Mouse (Mus musculus) liver, embryonic 16.5 days (tissue): ENCODE data around the gene Evi5l. TPM values are rescaled to one million over a fixed set of nuclear protein-coding genes. Genes with fewer than 3 reads are reported as not detected.
"Not testable (repeated sequence)": the region's sequence is repeated elsewhere in the genome, so short reads cannot be mapped to it uniquely, and the experiment has no call there.

Experiments used
- ATAC-seq: fragments of 200-750 bp; cut with Nextera tagmentation; 2 replicates; pipeline ENCODE4 v1.8.0; 2017; ENCODE audit warnings: low read depth, mild to moderate bottlenecking, moderate number of reproducible peaks, moderate library complexity
- H3K27ac ChIP-seq: fragments of 300-500 bp; sonication (generic); 2 replicates; pipeline ENCODE4 v1.5.1; 2014; ENCODE audit warnings: mild to moderate bottlenecking, low read length
- H3K27me3 ChIP-seq: fragments of 300-500 bp; sonication (generic); 2 replicates; pipeline ENCODE4 v1.6.1; 2014; ENCODE audit warnings: low read depth, low read length, mixed read lengths; ENCODE audit not compliant: control insufficient read depth, insufficient read depth
- H3K36me3 ChIP-seq: fragments of 300-500 bp; sonication (generic); 2 replicates; pipeline ENCODE4 v1.6.1; 2014; ENCODE audit warnings: mild to moderate bottlenecking; ENCODE audit not compliant: control insufficient read depth, insufficient read depth
- H3K4me1 ChIP-seq: fragments of 300-500 bp; sonication (generic); 2 replicates; pipeline ENCODE4 v1.6.1; 2014; ENCODE audit warnings: low read depth, low read length, mixed read lengths; ENCODE audit not compliant: control insufficient read depth
- H3K4me2 ChIP-seq: fragments of 300-500 bp; sonication (generic); 2 replicates; pipeline ENCODE4 v1.6.1; 2014; ENCODE audit warnings: low read depth, low read length, mixed read lengths
- H3K4me3 ChIP-seq: fragments of 300-500 bp; sonication (generic); 2 replicates; pipeline ENCODE4 v1.5.1; 2014; ENCODE audit warnings: low read depth, mild to moderate bottlenecking, low read length
- H3K9ac ChIP-seq: fragments of 300-500 bp; sonication (generic); 2 replicates; pipeline ENCODE4 v1.6.1; 2014; ENCODE audit warnings: low read depth, low read length
- H3K9me3 ChIP-seq: fragments of 300-500 bp; sonication (generic); replicated peaks from 2 replicates; pipeline ENCODE4 v1.6.1; 2016; ENCODE audit warnings: low read length; ENCODE audit not compliant: control insufficient read depth
- WGBS: fragments of 180-500 bp; shearing (Covaris S2); extraction: QIAGEN DNeasy Blood & Tissue Kit; methylation state at CpG from one replicate; pipeline ENCODE4 v1.1.7; 2014; ENCODE audit not compliant: insufficient replicate concordance; 5-methylcytosine and 5-hydroxymethylcytosine counted together
- polyA plus RNA-seq: library from polyadenylated mRNA; unstranded; fragments of >200 nt; fragmentation: Nextera tagmentation; extraction: Ambion mirVana; gene quantifications from 2 replicates; pipeline ENCODE4 v1.2.1, GENCODE M21; 2015

The Evi5l gene
- polyA plus RNA-seq, 1 experiment from 2014 or later: 6.0 TPM

GRCm38 (mm10) chr8:4247241-4247640, 80.9 kb downstream of the Evi5l start:
- Histone ChIP-seq H3K4me1 (peaks cover 7% of the 10 kb centered on the region), H3K4me2 (no peak overlapping the region), H3K4me3 (no peak overlapping the region), H3K36me3 (peaks cover 20% of the 10 kb centered on the region), H3K9ac (no peak overlapping the region), H3K27me3 (no peaks in the 10 kb centered on the region), H3K9me3 (no peaks in the 10 kb centered on the region), H3K27ac (no peak overlapping the region)
- 0 out of 2 replicates have a peak, but pooled peaks have one; percentile 23 for ATAC-seq
- WGBS: 62% methylated on average over 8 of the region's 8 CpGs

- no peak within 1 kb of the TSS for H3K9ac ChIP-seq
- H3K9me3 ChIP-seq: no peaks in the 10 kb centered on the region
- H3K36me3 ChIP-seq: peaks cover 19% of the 10 kb centered on the region
- no peak for ATAC-seq
- peaks cover 12% of the 10 kb centered on the region for H3K4me1 ChIP-seq
- H3K27ac ChIP-seq: no peak within 1 kb of the TSS
- no peaks in the 10 kb centered on the region for H3K27me3 ChIP-seq
- no peak within 1 kb of the TSS for H3K4me2 ChIP-seq
- 80% methylated on average over 15 of the region's 15 CpGs for WGBS
- no peak within 1 kb of the TSS for H3K4me3 ChIP-seq
These were observed 81.7 kb downstream of the Evi5l start, which contains the start of gene Tgfbr3l for GRCm38 (mm10) chr8:4247951-4248540. TSS of gene Tgfbr3l (plus strand) at chr8:4248214.

GRCm38 (mm10) chr8:4249213-4249612, 82.8 kb downstream of the Evi5l start:
- WGBS: 55% methylated on average over 29 of the region's 29 CpGs
- Histone ChIP-seq H3K4me2 (no peak overlapping the region), H3K27me3 (no peaks in the 10 kb centered on the region), H3K27ac (no peak overlapping the region), H3K36me3 (peaks cover 13% of the 10 kb centered on the region), H3K9me3 (no peaks in the 10 kb centered on the region), H3K9ac (no peak overlapping the region), H3K4me3 (no peak overlapping the region), H3K4me1 (peaks cover 18% of the 10 kb centered on the region)
- no peak for ATAC-seq

GRCm38 (mm10) chr8:4250306-4250970, 84.1 kb downstream of the Evi5l start:
- Histone ChIP-seq H3K4me2 (no peak overlapping the region), H3K36me3 (peaks cover 11% of the 10 kb centered on the region), H3K27ac (no peak overlapping the region), H3K9me3 (no peaks in the 10 kb centered on the region), H3K4me3 (no peak overlapping the region), H3K9ac (no peak overlapping the region), H3K4me1 (peaks cover 19% of the 10 kb centered on the region), H3K27me3 (no peaks in the 10 kb centered on the region)
- no peak for ATAC-seq
- 39% methylated on average over 26 of the region's 26 CpGs for WGBS

GRCm38 (mm10) chr8:4252116-4252760, 85.9 kb downstream of the Evi5l start:
- H3K9ac ChIP-seq: peak overlapping the region; percentile 97
- H3K4me3 ChIP-seq: peak overlapping the region; percentile 98
- no peaks in the 10 kb centered on the region for H3K27me3 ChIP-seq
- peaks cover 17% of the 10 kb centered on the region for H3K4me1 ChIP-seq
- peak overlapping the region; percentile 92 for H3K4me2 ChIP-seq
- WGBS: 33% methylated on average over 8 of the region's 8 CpGs
- no peak for ATAC-seq
- 0 out of 2 replicates have a peak overlapping the region, but pooled peaks have one; percentile 12 for H3K27ac ChIP-seq
- H3K9me3 ChIP-seq: no peaks in the 10 kb centered on the region
- H3K36me3 ChIP-seq: peaks cover 3% of the 10 kb centered on the region; the same call in 1 of the 2 replicates

GRCm38 (mm10) chr8:4252934-4253841, 86.8 kb downstream of the Evi5l start, which contains the start of gene Snapc2:
TSS of gene Snapc2 (plus strand) at chr8:4253080.
- Histone ChIP-seq H3K27ac (peak within 1 kb of the TSS; percentile 86), H3K4me3 (peak within 1 kb of the TSS; percentile 98), H3K4me1 (peaks cover 17% of the 10 kb centered on the region), H3K27me3 (no peaks in the 10 kb centered on the region), H3K4me2 (peak within 1 kb of the TSS; percentile 92), H3K36me3 (peaks cover 3% of the 10 kb centered on the region; the same call in 1 of the 2 replicates), H3K9me3 (no peaks in the 10 kb centered on the region), H3K9ac (peak within 1 kb of the TSS; percentile 97)
- peak; percentile 93 for ATAC-seq
- under 1% methylated on average over 69 of the region's 69 CpGs for WGBS

GRCm38 (mm10) chr8:4254001-4254400, 87.6 kb downstream of the Evi5l start:
- Histone ChIP-seq H3K27ac (no peak overlapping the region), H3K4me2 (peak overlapping the region; percentile 92), H3K27me3 (no peaks in the 10 kb centered on the region), H3K9ac (0 out of 2 replicates have a peak overlapping the region, but pooled peaks have one; percentile 14), H3K9me3 (no peaks in the 10 kb centered on the region), H3K4me3 (peak overlapping the region; percentile 98; the same call in 1 of the 2 replicates), H3K36me3 (peaks cover 3% of the 10 kb centered on the region; the same call in 1 of the 2 replicates), H3K4me1 (peaks cover 26% of the 10 kb centered on the region)
- whole genome bisulfite sequencing: 80% methylated on average over 6 of the region's 6 CpGs
- no peak for ATAC-seq

GRCm38 (mm10) chr8:4255471-4255870, 89.1 kb downstream of the Evi5l start:
- H3K9me3 ChIP-seq, H3K4me3 ChIP-seq, H3K36me3 ChIP-seq, H3K9ac ChIP-seq, ATAC-seq, H3K27ac ChIP-seq, H3K4me2 ChIP-seq, H3K27me3 ChIP-seq: not testable (repeated sequence)
- WGBS: 69% methylated on average over 7 of the region's 7 CpGs
- peaks cover 29% of the 10 kb centered on the region for H3K4me1 ChIP-seq
